In the genomic region with DNA sequence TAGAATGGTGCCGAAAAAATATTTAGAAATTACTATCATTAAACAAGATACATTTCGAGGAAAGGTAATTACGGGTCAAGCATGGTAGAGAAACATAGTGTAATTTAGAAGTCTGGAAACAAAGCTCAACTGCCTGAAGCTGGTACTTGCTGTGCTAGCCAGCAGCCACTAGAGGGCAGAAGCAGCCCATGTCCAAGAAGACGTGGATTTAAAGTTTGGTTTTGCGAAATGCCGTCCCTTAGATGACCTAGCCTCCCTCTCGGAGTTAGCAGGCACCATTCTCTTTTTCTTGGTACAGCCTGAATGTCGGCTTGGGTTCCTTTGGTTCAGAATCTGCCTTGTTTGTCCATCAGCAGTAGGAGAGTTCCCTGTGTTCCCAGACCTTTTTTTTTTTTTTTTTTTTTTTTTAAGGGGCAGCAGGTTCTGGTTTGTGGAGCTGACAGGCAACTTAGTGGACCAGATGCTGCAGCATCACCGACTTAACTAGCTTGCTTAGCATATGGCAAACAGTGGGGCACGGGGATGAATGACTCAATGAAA, we compare ENCODE assay signal across 9 mouse cellular contexts. TPM values are rescaled to one million over a fixed set of nuclear protein-coding genes. Genes with fewer than 3 reads are reported as not detected.
DNase-seq lines count a peak whose midpoint lies in the region; ATAC-seq and TF ChIP-seq lines count a peak whose summit lies in the region.
"Had no signal": no experiment of that assay in that cellular context is flagged by ENCODE, and none has a peak within 500 bp of the region (broad histone marks: within the 10 kb centered on the region; RNA-seq: fewer than 3 reads in every experiment).

No protein-coding gene starts in this region.

- ATAC-seq in common myeloid progenitor, adult 5-6 weeks (replicated peaks; ENCODE audit: low read depth, poor library complexity, severe bottlenecking), result peak; percentile 58
- ATAC-seq in liver, postnatal 0 days, result no peak

- no peak overlapping the region for H3K4me3 ChIP-seq in liver, postnatal 0 days (ENCODE audit: low read depth, low read length)

- no peaks in the 10 kb centered on the region for H3K9me3 ChIP-seq in liver, postnatal 0 days (ENCODE audit: low read length)

- TF ChIP-seq CTCF in liver, postnatal 0 days (IDR thresholded peaks at IDR 0.05; ENCODE audit: low read depth), result peak; percentile 93

- no peaks in the 10 kb centered on the region for H3K4me1 ChIP-seq in liver, postnatal 0 days (ENCODE audit: insufficient read depth)

- no peak overlapping the region for H3K27ac ChIP-seq in liver, postnatal 0 days (ENCODE audit: low read depth)

- no peak for TF ChIP-seq EP300 in liver, postnatal 0 days (IDR thresholded peaks at IDR 0.05; ENCODE audit: low read depth)

- 4% methylated on average over 10 of the region's 10 CpGs for WGBS in liver, postnatal 0 days (ENCODE audit: insufficient replicate concordance)

- peak; percentile 33 for DNase-seq in ovary, postnatal 14 days (ENCODE audit: low spot score)
- DNase-seq in ovary, adult 18-20 months (ENCODE audit: low spot score), result no peak
- DNase-seq in adrenal gland, adult 18-20 months (ENCODE audit: low spot score in 2 of 2), result peak; percentile 53 to 61
- DNase-seq in heart, postnatal 4 days, result peak; percentile 66
- DNase-seq in liver, postnatal 0 days, result peak; percentile 57
- peak; percentile 23 for DNase-seq in retina, adult 2 months (ENCODE audit: low read depth, low spot score)
- DNase-seq in spleen, postnatal 36 days (ENCODE audit: low spot score in 2 of 2), result no peak

- H3K9ac ChIP-seq in liver, postnatal 0 days (replicated peaks), result no peak overlapping the region

- no peak overlapping the region for H3K4me2 ChIP-seq in liver, postnatal 0 days (ENCODE audit: low read depth, low read length)

- H3K27me3 ChIP-seq in liver, postnatal 0 days (ENCODE audit: insufficient read depth, low read length), result peaks cover 11% of the 10 kb centered on the region; the same call in 1 of the 2 replicates

- no peaks in the 10 kb centered on the region for H3K36me3 ChIP-seq in liver, postnatal 0 days (replicated peaks; ENCODE audit: insufficient read depth, low read length)

RNA-seq across cellular contexts. Expression of gene Lyzl6, which starts 0.8 kb away (rescaled TPM):
- not detected for total RNA-seq in adrenal gland, adult 18-20 months (2021)
- total RNA-seq in common myeloid progenitor, adult 5-6 weeks (2017), result not detected in 2 replicates
- not detected for total RNA-seq in heart, postnatal 4 days (2021)
- not detected in 2 replicates for polyA plus RNA-seq in liver, postnatal 0 days (2015; fragmentation: Nextera tagmentation; extraction: Ambion mirVana)
- total RNA-seq: layer of hippocampus, postnatal 25 days had no signal

RNA-seq across cellular contexts. Expression of gene Rprml, which starts 9.9 kb away (rescaled TPM):
- total RNA-seq in adrenal gland, adult 18-20 months (2021), result 1 to 10 TPM in 1 of 2 experiments, not detected in 1; 1.1 TPM
- total RNA-seq in common myeloid progenitor, adult 5-6 weeks (2017), result not detected in 2 replicates
- total RNA-seq in heart, postnatal 4 days (2021), result not detected
- polyA plus RNA-seq in liver, postnatal 0 days (2015; fragmentation: Nextera tagmentation; extraction: Ambion mirVana), result not detected in 2 replicates

RNA-seq across cellular contexts. Expression of gene Gm884, which starts 18.5 kb away (rescaled TPM):
- not detected for total RNA-seq in adrenal gland, adult 18-20 months (2021)
- not detected in 2 replicates for total RNA-seq in common myeloid progenitor, adult 5-6 weeks (2017)
- total RNA-seq in heart, postnatal 4 days (2021), result not detected
- not detected in 2 replicates for polyA plus RNA-seq in liver, postnatal 0 days (2015; fragmentation: Nextera tagmentation; extraction: Ambion mirVana)
- total RNA-seq: layer of hippocampus, postnatal 25 days had no signal

RNA-seq across cellular contexts. Expression of gene Gosr2, which starts 58.2 kb away (rescaled TPM):
- 10 to 100 TPM; 83.6 to 83.9 TPM for total RNA-seq in adrenal gland, adult 18-20 months (2021)
- 35.9 and 42.9 TPM in 2 replicates for total RNA-seq in common myeloid progenitor, adult 5-6 weeks (2017)
- 10 to 100 TPM; 60.0 to 62.1 TPM for total RNA-seq in heart, postnatal 4 days (2021)
- polyA plus RNA-seq in liver, postnatal 0 days (2015; fragmentation: Nextera tagmentation; extraction: Ambion mirVana), result 39.3 and 43.1 TPM in 2 replicates

Comparison
In these comparisons a context has a peak if more than half of its experiments do, and no peak if none do; other contexts are left out.
1. DNase-seq: peak in ovary, postnatal 14 days (single experiment), adrenal gland, adult 18-20 months (2 of 2), heart, postnatal 4 days (single experiment), liver, postnatal 0 days (single experiment) and retina, adult 2 months (single experiment); none in ovary, adult 18-20 months (single experiment) and spleen, postnatal 36 days (0 of 2).